Mouse (Mus musculus) 3T3-L1 (cell line): ENCODE data around the gene Las1l.
"Not testable (repeated sequence)": the region's sequence is repeated elsewhere in the genome, so short reads cannot be mapped to it uniquely, and the experiment has no call there.

Experiments
- DNase-seq: peaks from one replicate; pipeline ENCODE4 v3.0.0-alpha.2; 2015; ENCODE audit warnings: low read depth, low spot score

Gene Las1l

DNA sequence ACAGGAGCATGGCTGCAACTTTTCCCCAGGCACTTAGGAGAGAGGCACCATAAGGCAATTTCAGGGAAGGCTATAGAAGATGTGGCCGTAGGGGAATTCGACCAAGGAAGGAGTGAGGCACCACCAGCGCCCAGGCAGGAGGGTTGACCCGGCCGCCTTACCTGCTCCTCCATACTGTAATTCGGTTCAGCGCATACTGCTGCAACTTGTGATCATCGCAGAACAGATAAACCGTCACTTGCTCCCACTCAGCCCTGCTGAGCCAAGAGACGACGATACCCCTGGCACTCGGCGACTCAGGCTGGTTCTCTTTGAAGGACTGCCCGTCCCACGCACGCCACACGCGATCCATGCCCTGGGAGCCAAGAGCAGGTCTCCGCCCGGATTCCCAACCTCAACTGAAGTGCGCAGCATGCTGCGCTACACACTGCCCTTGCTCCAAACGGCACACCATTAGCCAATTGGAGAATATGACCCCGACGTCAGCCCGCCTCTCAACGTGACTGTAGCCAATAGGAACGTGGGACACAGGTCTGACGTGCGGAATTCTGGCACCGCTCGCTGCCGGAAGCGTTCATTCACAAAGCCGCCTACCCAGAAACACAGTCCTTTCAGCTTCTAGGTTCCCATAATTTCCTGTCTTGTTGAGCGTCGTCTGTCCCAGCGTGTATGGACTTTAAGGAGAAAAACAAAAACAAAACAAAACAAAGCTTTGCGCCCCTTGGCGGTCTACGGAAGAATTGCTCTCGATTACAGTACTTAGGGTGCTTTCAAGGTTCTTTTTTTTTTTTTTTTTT lies at the start of gene Las1l:
Las1l (minus strand) TSS at position 466 of the 797 bp plus-strand sequence.
- peak; percentile 96 for DNase-seq

DNA sequence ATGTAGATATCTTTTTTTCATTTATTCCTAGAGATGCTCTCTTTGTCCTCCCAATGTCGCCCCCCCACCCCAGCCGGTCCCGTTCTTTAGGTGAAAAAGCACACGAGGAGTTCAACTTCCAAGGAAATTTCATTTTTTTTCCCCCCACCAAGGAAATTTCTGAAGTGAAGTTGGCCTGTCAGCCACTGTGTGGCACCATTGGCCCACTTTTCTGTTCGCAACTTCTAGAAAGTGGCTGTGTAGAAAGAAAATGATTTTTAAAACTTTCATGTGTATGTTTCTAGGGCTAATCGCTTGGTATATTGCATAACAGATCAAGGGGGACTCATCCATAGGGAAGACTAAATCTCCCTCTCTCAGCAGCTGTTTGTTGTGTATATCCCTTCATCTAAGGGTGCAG lies 49.6 kb upstream of the Las1l start:
- peak; percentile 42 for DNase-seq

DNA sequence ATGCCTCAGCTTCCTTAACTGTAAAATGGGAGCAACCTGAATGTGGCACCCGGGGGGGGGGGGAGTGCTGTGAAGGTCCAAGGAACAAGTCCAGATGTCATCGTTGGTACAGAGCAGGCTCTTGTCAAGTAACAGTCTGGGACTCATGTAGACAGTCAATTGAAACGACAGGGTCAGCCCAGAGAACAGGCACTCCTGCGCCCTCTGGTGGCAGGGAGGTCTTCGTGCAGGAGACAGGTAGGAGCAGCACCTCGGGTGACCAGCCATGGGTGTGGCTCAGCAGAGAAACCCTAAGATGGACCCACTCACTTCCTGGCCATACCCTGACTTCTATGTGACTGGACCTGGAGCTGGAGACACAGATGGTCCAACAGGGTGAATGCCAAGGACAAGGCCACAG lies 42.8 kb upstream of the Las1l start:
- DNase-seq, result peak; percentile 6

DNA sequence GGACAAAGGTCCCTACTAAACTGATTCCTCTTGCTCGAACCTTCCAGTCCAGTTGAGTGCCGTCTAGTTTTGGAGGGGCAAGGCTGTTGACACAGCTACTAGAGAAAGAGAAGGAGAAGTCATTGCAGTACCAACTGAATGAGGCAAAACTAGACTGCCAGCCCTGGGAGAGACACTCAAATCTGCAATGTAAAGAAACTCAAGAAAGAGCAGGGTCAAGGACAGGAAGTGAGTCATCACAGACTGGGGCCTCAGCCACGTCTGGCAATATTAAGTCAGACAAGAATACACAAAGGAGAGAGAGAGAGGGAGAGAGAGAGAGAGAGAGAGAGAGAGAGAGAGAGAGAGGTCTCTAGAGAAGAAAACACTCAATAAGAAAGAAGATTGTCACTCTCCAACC lies 36.4 kb upstream of the Las1l start:
- DNase-seq, result peak; percentile 75

DNA sequence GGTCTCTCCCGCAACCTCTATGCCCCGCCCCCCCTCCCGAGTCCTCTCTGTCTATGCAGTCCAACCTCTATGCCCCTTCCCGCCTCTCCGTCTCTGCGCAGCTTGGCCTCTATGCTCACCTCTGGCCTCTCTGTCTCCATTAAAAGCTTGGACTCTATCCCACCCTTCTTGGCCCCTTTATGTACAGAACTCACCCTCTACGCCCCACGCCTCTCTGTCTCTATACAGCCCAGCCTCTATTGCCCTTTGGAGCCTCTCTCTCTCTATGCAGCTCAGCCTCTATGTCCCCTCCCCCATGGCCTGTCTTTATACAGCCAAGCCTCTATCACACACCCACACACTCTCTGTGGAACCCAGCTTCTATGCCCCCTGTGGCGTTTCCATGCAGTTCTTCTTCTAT lies 13.2 kb upstream of the Las1l start:
- no peak for DNase-seq

DNA sequence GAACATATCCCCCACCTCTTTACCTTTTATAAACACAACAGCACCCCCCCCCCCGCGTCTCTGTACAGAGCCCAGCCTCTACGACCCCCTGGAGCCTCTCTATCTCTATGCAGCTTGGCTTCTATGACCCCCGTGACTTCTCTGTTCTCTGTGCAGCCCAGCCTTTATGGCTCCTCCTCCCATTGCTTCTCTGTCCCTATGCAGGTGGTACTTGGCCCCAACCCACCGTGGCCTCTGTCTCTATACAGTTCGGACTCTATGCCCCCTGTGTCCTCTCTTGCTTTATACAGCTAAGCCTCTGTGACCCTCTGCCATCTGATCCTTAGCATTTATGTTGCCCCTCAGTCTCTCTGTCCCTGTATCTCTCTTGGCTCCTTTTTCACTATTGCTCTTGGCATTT lies 12.4 kb upstream of the Las1l start:
- DNase-seq, result no peak

DNA sequence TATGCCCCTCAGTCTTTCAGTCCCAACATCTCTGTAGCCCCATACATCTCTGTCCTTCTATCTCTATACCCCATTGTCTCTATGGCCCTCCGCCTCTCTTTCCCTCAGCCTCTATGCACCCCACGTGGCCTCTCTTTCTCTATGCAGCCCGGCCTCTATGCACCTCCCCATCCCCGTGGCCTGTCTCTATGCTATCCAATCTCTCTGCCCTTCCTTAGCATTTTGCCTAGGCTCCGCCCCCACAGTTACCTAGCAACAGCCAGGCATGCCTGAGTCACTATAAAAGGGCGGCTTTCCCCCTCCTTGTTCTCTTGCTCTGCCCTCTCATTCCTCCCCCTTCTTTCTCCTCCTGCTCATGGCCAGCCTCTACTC lies 11.8 kb upstream of the Las1l start:
- peak; percentile 63 for DNase-seq

DNA sequence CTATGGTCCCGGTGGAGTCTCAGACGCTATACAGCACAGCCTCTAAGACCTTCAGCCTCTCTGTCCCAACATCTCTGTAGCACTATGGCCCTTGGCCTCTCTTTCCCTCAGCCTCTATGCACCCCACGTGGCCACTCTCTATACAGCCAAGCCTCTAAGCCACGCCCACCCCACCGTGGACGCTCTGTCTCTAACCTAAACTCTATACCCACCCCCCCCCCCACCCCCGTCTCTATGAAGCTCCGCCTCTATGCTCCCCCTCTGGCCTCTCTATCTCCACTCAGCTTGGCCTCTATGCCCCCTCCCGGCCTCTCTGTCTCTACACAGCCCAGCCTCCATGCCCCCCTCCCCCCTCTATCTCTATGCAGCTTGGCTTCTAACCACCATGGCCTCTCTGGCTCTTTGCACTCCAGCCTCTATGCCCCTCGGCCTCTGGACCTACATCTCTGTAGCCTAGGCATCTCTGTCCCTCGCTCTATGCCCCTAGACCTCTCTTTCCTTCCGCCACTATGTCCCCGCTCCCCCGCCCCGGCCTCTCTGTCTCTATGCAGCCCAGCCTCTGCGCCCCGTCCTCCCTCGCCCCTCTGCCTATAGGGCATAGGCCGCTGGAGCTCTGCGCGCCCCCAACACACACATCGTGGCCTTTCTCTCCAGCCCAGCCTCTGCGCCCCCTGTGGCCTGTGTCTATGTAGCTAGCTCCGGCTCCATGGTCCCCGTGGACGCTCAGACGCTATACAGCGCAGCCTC lies 11.3 kb upstream of the Las1l start:
- DNase-seq, result no peak

GRCm38 (mm10) chrX:95965036-95965435 lies 8.3 kb upstream of the Las1l start:
- DNase-seq, result no peak

GRCm38 (mm10) chrX:95963366-95963765 lies 6.6 kb upstream of the Las1l start:
- peak; percentile 42 for DNase-seq

- DNase-seq, result not testable (repeated sequence)
These were observed 699 bp upstream of the Las1l start for GRCm38 (mm10) chrX:95957461-95957860.

DNA sequence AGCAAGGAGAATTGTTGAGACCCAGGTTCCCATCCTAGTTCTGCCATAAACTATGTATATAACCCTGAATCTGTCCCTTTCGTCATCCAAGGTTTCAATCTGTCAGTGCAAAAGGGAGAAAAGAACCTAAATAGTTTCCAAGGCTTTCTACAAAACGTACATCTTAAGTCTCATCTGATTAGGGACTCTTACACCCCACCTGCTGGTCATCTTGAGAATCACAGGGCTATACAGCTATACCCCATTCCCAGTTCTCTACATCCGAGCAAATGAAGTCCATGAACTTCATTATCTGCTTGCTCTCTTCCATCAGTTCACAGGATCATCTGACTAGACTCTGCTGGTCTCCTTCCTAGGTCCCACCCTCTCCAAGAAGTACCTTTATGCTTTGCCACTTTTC lies 6.0 kb downstream of the Las1l start:
- peak; percentile 75 for DNase-seq

DNA sequence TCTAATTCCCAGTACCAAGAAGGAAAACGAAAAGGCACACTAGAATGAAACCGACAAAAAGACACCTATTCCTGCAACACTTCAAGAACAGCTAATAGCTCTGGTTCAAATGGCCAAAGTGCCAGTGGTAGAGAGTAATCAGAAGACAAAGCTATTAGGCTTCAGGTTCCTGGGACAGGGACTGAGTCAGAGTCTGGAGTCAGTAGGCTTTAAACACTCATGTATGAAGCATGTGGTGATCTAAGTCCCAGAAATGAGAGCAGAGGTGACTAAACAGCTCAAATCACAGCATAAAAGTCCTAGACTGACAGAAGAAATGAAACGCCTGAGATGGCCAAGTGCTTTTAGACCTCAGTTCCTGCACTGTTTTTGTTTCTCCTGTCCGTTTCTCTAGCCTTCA lies 8.6 kb downstream of the Las1l start:
- peak; percentile 71 for DNase-seq

GRCm38 (mm10) chrX:95945496-95945895 lies 11.3 kb downstream of the Las1l start:
- no peak for DNase-seq

DNA sequence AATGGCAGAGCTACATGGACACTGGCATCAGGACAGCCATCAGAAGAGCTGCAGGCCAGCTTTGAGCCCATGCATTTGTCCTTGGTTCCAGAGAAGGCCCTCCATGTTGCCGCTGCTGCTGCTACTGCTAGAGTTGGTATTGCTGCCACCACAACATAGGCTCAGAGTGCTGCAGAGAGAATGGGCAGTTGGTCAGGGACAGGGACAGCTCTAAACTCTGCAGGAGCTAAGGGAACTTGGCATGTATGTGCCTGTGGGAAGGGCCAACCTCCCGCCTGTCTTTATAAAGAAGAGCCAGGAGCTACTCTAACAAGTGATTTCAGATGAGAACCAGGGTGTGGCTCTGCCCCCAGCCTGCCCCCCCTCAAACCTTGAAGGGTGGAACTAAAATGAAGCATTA lies 21.3 kb downstream of the Las1l start:
- DNase-seq, result no peak

GRCm38 (mm10) chrX:95902716-95903115 lies 54.0 kb downstream of the Las1l start:
- peak; percentile 81 for DNase-seq
